Mouse (Mus musculus) heart, postnatal 0 days (tissue): ENCODE data around the gene Gsc2.

Experiments
- CTCF ChIP-seq: IDR thresholded peaks from 2 replicates; pipeline ENCODE4 v1.5.1; 2016; ENCODE audit warnings: antibody characterized with exemption, control low read depth, low read depth
- EP300 ChIP-seq: IDR thresholded peaks from 2 replicates; pipeline ENCODE4 v1.6.1; 2016; ENCODE audit warnings: antibody characterized with exemption, low read depth

DNA sequence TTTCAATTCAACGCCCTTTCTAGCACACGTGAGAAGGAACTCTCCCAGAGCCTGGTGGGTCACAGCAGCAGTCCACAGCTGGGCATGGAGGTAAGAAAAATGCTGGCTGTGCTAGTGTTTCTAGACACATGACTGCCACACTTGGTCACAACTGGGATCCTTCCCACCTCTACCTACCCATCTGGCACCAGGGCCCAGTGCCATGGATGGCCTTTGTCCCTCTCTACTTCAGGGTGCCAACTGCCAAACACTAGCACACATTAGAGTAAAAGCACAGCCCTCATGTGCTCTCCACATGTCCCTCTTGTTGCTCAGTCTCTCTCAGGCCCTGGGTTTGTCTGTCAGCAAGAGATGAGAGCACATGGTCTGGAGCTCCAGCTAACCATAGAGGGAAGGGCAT is 14.8 kb upstream of the Gsc2 start:
- TF ChIP-seq CTCF (no peak), EP300 (no peak)
